Comparison of ENCODE assay signal across 9 mouse cellular contexts in the genomic region with DNA sequence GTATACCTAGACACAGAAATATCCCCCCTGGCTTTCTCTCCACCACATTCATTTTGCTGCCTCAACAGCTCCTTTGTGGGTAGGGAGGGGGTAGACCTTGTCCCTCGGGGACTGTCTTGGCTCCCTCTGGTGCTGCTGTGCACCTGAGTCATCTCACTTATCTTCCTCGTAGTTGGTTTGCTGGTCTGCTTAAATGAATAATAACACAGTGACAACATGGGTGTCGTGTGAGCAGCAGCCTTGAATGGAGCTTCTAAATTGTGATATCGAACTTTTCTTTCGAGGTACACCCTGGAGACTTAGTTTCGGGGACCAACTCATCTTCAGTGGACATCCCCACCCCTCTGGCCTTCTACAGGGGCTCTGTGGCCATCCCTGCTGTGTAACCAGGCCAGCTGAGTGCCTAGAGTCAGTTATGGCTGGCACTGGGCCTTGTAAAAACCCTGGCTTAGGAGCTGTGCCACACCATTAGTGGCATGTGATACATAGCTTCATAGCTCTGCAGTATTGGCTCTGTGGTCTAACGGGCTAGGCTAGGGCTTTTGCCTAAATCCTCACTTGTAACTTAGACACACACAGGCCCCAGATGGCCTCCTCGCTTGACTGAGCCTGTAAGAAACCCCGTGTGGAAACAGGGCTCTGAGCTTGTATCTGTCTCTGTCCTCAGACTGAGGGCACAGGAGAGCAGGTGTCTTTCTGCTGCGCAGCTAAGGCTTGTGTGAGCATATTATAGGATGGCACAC. TPM values are rescaled to one million over a fixed set of nuclear protein-coding genes. Genes with fewer than 3 reads are reported as not detected.
DNase-seq lines count a peak whose midpoint lies in the region; ATAC-seq and TF ChIP-seq lines count a peak whose summit lies in the region.
"Had no signal": no experiment of that assay in that cellular context is flagged by ENCODE, and none has a peak within 500 bp of the region (broad histone marks: within the 10 kb centered on the region; RNA-seq: fewer than 3 reads in every experiment).

No protein-coding gene starts in this region.

- no peak for ATAC-seq in forebrain, embryonic 12.5 days (ENCODE audit: low FRiP score)
- ATAC-seq in midbrain, postnatal 0 days (ENCODE audit: low FRiP score) = no peak
- no peak for ATAC-seq in heart, embryonic 14.5 days (ENCODE audit: insufficient number of reproducible peaks, insufficient read depth, low FRiP score, low read depth)

- no peak for TF ChIP-seq CTCF in midbrain, postnatal 0 days (IDR thresholded peaks at IDR 0.05)

- WGBS in forebrain, embryonic 12.5 days = 72% methylated on average over 10 of the region's 10 CpGs
- 77% methylated on average over 10 of the region's 10 CpGs for WGBS in forebrain, embryonic 10.5 days
- 64% methylated on average over 10 of the region's 10 CpGs for WGBS in midbrain, postnatal 0 days
- whole genome bisulfite sequencing in midbrain, embryonic 10.5 days = 71% methylated on average over 10 of the region's 10 CpGs
- 78% methylated on average over 10 of the region's 10 CpGs for WGBS in heart, embryonic 14.5 days

- H3K27me3 ChIP-seq in forebrain, embryonic 12.5 days = no peaks in the 10 kb centered on the region
- no peaks in the 10 kb centered on the region for H3K27me3 ChIP-seq in forebrain, embryonic 10.5 days (ENCODE audit: poor library complexity, severe bottlenecking)
- H3K27me3 ChIP-seq in midbrain, postnatal 0 days (ENCODE audit: insufficient read depth, low read length) = no peaks in the 10 kb centered on the region
- H3K27me3 ChIP-seq in midbrain, embryonic 10.5 days (ENCODE audit: low read depth, poor library complexity, severe bottlenecking) = no peaks in the 10 kb centered on the region; the same call in 1 of the 2 replicates
- H3K27me3 ChIP-seq in heart, embryonic 14.5 days (ENCODE audit: control insufficient read depth, insufficient read depth, low read length) = no peaks in the 10 kb centered on the region
- H3K27me3 ChIP-seq: midbrain, embryonic 12.5 days had no signal

- H3K4me1 ChIP-seq in forebrain, embryonic 12.5 days = peaks cover 39% of the 10 kb centered on the region
- H3K4me1 ChIP-seq in forebrain, embryonic 10.5 days = peaks cover 68% of the 10 kb centered on the region
- H3K4me1 ChIP-seq in midbrain, postnatal 0 days (ENCODE audit: insufficient read depth, low read length) = peaks cover 13% of the 10 kb centered on the region; the same call in 1 of the 2 replicates
- peaks cover 63% of the 10 kb centered on the region for H3K4me1 ChIP-seq in midbrain, embryonic 10.5 days
- peaks cover 60 to 83% of the 10 kb centered on the region in 2 experiments for H3K4me1 ChIP-seq in heart, embryonic 14.5 days (ENCODE audit: control insufficient read depth in 2 of 2, insufficient read depth in 2 of 2, low read length in 2 of 2)

- H3K4me2 ChIP-seq in forebrain, embryonic 12.5 days = no peak overlapping the region
- H3K4me2 ChIP-seq in midbrain, postnatal 0 days (ENCODE audit: low read depth, low read length, poor library complexity, severe bottlenecking) = no peak overlapping the region
- H3K4me2 ChIP-seq in heart, embryonic 14.5 days (ENCODE audit: low read length) = peak overlapping the region; percentile 58
- H3K4me2 ChIP-seq: midbrain, embryonic 12.5 days had no signal

- no peak overlapping the region for H3K4me3 ChIP-seq in forebrain, embryonic 12.5 days (replicated peaks)
- no peak overlapping the region for H3K4me3 ChIP-seq in forebrain, embryonic 10.5 days
- no peak overlapping the region for H3K4me3 ChIP-seq in midbrain, postnatal 0 days (ENCODE audit: low read depth, low read length)
- no peak overlapping the region for H3K4me3 ChIP-seq in midbrain, embryonic 10.5 days
- no peak overlapping the region for H3K4me3 ChIP-seq in heart, embryonic 14.5 days (ENCODE audit: control insufficient read depth in 1 of 2, insufficient read depth in 1 of 2, low read depth in 1 of 2, low read length in 2 of 2)
- H3K4me3 ChIP-seq: midbrain, embryonic 12.5 days had no signal

- no peak for DNase-seq in forebrain, embryonic 10.5 days (ENCODE audit: extremely low spot score, low spot score)
- DNase-seq in midbrain, postnatal 0 days (ENCODE audit: low spot score) = peak; percentile 70
- no peak for DNase-seq in midbrain, embryonic 10.5 days (ENCODE audit: low spot score)
- DNase-seq in thymus, postnatal 25 days = peak; percentile 59
- DNase-seq in urinary bladder, postnatal 25 days (ENCODE audit: low spot score) = no peak
- DNase-seq in right cerebral cortex, postnatal 4 days = no peak

- no peaks in the 10 kb centered on the region for H3K9me3 ChIP-seq in forebrain, embryonic 12.5 days
- no peaks in the 10 kb centered on the region for H3K9me3 ChIP-seq in forebrain, embryonic 10.5 days
- no peaks in the 10 kb centered on the region for H3K9me3 ChIP-seq in midbrain, postnatal 0 days (ENCODE audit: low read length)
- no peaks in the 10 kb centered on the region for H3K9me3 ChIP-seq in midbrain, embryonic 10.5 days (replicated peaks)
- H3K9me3 ChIP-seq in heart, embryonic 14.5 days (ENCODE audit: control insufficient read depth, low read length) = no peaks in the 10 kb centered on the region
- H3K9me3 ChIP-seq: midbrain, embryonic 12.5 days had no signal

- no peak overlapping the region for H3K9ac ChIP-seq in forebrain, embryonic 12.5 days
- no peak overlapping the region for H3K9ac ChIP-seq in midbrain, postnatal 0 days (replicated peaks; ENCODE audit: low read length, poor library complexity, severe bottlenecking)
- H3K9ac ChIP-seq in heart, embryonic 14.5 days (ENCODE audit: low read length) = peak overlapping the region; percentile 63
- H3K9ac ChIP-seq: midbrain, embryonic 12.5 days had no signal

- 0 out of 2 replicates have a peak overlapping the region, but pooled peaks have one; percentile 3 for H3K27ac ChIP-seq in forebrain, embryonic 12.5 days
- H3K27ac ChIP-seq in forebrain, embryonic 10.5 days = no peak overlapping the region
- H3K27ac ChIP-seq in midbrain, postnatal 0 days (ENCODE audit: low read depth, low read length) = peak overlapping the region; percentile 51
- no peak overlapping the region for H3K27ac ChIP-seq in midbrain, embryonic 10.5 days (replicated peaks)
- peak overlapping the region; percentile 87 to 98 for H3K27ac ChIP-seq in heart, embryonic 14.5 days (replicated peaks in 1 of 2; ENCODE audit: control insufficient read depth in 1 of 2, insufficient read depth in 1 of 2, low read depth in 2 of 2, low read length in 2 of 2)
- H3K27ac ChIP-seq: midbrain, embryonic 12.5 days had no signal

- H3K36me3 ChIP-seq in forebrain, embryonic 12.5 days (replicated peaks) = no peaks in the 10 kb centered on the region
- 0 out of 2 replicates have a peak, but pooled peaks cover 3% of the 10 kb centered on the region for H3K36me3 ChIP-seq in forebrain, embryonic 10.5 days (replicated peaks)
- no peaks in the 10 kb centered on the region for H3K36me3 ChIP-seq in midbrain, postnatal 0 days (ENCODE audit: insufficient read depth, low read length)
- no peaks in the 10 kb centered on the region; the same call in 1 of the 2 replicates for H3K36me3 ChIP-seq in midbrain, embryonic 10.5 days
- H3K36me3 ChIP-seq in heart, embryonic 14.5 days (ENCODE audit: control insufficient read depth, insufficient read depth, low read length) = no peaks in the 10 kb centered on the region
- H3K36me3 ChIP-seq: midbrain, embryonic 12.5 days had no signal

RNA-seq across cellular contexts. Expression of gene Gramd4, which starts 53.0 kb away (rescaled TPM):
- 33.4 and 36.6 TPM in 2 replicates for polyA plus RNA-seq in forebrain, embryonic 12.5 days (2016; fragmentation: Nextera tagmentation; extraction: Ambion mirVana)
- 13.9 and 16.2 TPM in 2 replicates for polyA plus RNA-seq in forebrain, embryonic 10.5 days (2016; fragmentation: Nextera tagmentation; extraction: Ambion mirVana)
- total RNA-seq in midbrain, postnatal 0 days (2014; rRNA removed) = 43.4 and 47.6 TPM in 2 replicates
- 21.5 and 22.5 TPM in 2 replicates for polyA plus RNA-seq in midbrain, postnatal 0 days (2015; fragmentation: Nextera tagmentation; extraction: Ambion mirVana)
- 14.3 and 16.7 TPM in 2 replicates for polyA plus RNA-seq in midbrain, embryonic 10.5 days (2016; fragmentation: Nextera tagmentation; extraction: Ambion mirVana)
- 9.7 and 10.9 TPM in 2 replicates for polyA plus RNA-seq in heart, embryonic 14.5 days (2014; fragmentation: Nextera tagmentation; extraction: Ambion mirVana)

Comparison
In these comparisons a context has a peak if more than half of its experiments do, and no peak if none do; other contexts are left out.
1. H3K27ac ChIP-seq: peak in forebrain, embryonic 12.5 days (single experiment), midbrain, postnatal 0 days (single experiment) and heart, embryonic 14.5 days (2 of 2); none in forebrain, embryonic 10.5 days (single experiment) and midbrain, embryonic 10.5 days (single experiment).
2. DNase-seq: peak in midbrain, postnatal 0 days (single experiment) and thymus, postnatal 25 days (single experiment); none in forebrain, embryonic 10.5 days (single experiment), midbrain, embryonic 10.5 days (single experiment), urinary bladder, postnatal 25 days (single experiment) and right cerebral cortex, postnatal 4 days (single experiment).